Mouse (Mus musculus) heart, postnatal 25 days (tissue): ENCODE measurements around the gene Arf5. TPM values are rescaled to one million over a fixed set of nuclear protein-coding genes. Genes with fewer than 3 reads are reported as not detected.

Experiments
- DNase-seq: peaks from one replicate; pipeline ENCODE4 v3.0.0; 2022; ENCODE audit warnings: low spot score
- intact Hi-C: fragments of 180-260 bp; cut with DNase I; formaldehyde crosslinking; loops from one replicate; pipeline ENCODE4 v1.15.1; 2025
- total RNA-seq, 2 experiments: library from RNA; stranded (reverse); gene quantifications; 2 replicates each; pipeline ENCODE4 v1.2.3; 2021

Arf5 gene
- total RNA-seq: 100 to 1,000 TPM; 159 to 161 TPM

DNA sequence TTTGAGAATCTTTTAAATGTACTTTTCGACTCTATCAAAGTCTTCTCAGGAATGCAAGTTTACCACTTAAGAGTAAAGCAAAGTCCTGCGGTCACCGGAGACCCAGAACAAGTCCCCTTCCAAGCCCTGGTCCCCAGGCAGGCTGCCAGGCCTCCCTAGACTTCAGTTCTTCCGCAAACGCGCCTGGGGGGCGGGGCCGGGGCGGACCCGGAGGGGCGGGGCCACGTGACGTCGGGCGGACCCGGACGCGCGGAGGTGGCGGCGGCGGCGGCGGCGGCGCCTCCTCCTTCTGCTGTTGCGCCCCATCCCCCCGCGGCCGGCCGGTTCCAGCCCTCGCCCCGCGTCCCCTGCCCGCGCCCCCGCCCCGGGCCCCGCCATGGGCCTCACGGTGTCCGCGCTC, at the start of gene Arf5:
Gene Arf5 (plus strand): TSS at position 248 of the 400 bp plus-strand sequence.
- peak; percentile 89 for DNase-seq
- intact Hi-C loops: loop anchor here (5.0 kb wide), 3 partner anchors 39 to 161 kb away; partner anchors contain the start of gene Snd1

DNA sequence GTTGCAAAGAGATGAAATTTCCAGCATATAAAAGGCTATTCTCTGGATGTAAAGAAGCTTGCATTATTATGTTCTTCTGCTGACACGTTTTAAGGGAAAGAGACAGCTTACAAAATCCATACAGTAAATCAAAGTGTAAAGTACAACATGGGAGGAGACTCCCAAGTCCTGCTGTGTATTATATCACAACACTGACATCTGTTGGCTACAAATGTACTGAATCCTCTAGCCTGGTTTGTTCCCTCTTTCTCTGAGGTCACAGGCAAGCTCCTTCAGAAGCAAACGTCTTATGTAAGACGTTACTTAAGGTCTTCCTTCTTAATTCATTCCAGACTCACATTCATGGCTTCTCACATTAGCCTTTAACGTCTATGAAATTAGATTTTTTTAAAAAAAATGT, 41.4 kb upstream of the Arf5 start:
- intact Hi-C loops: no loop called here
- DNase-seq: no peak

- intact Hi-C loops: no loop called here
- no peak for DNase-seq
Measured at GRCm38 (mm10) chr6:28385169-28385568, 38.2 kb upstream of the Arf5 start.

- DNase-seq: no peak
- intact Hi-C loops: no loop called here
Measured at GRCm38 (mm10) chr6:28389038-28389437, 34.3 kb upstream of the Arf5 start.

GRCm38 (mm10) chr6:28396051-28396852, 27.1 kb upstream of the Arf5 start:
- intact Hi-C loops: no loop called here

GRCm38 (mm10) chr6:28396853-28397457, 26.4 kb upstream of the Arf5 start:
- no peak for DNase-seq

More at GRCm38 (mm10) chr6:28396051-28396852, 27.1 kb upstream of the Arf5 start:
- no peak for DNase-seq

DNA sequence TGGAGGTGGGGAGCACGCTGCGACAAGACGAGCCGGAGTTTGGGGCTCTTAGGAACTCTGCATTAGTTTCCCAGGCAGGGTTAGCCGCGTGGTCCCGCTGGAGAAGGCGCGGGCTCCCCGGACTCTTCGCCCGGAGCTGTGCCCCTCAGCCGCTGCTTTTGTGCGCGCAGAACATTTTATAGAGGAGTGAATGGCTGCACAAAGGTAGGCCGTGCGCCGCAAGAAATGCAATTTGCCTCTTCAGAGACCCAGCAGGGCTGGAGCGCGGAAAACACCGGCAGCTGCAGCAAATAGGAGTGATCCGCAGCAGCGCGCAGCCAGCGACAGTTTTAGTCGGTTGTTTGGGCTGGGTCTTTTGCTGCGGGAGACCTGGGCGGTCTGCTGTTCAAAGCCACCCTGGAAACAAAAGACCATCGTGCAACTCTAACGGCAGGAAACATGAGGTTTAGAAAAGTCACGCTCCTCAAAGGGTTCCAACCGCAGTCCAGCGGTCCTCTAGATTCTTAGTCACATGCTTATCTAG, 25.6 kb upstream of the Arf5 start, which contains the start of gene Zfp800:
Gene Zfp800 (minus strand): TSS at position 325 of the 523 bp plus-strand sequence.
- intact Hi-C loops: no loop called here

More at GRCm38 (mm10) chr6:28396853-28397457, 26.4 kb upstream of the Arf5 start:
- intact Hi-C loops: no loop called here

GRCm38 (mm10) chr6:28398726-28399125, 24.6 kb upstream of the Arf5 start:
- intact Hi-C loops: no loop called here
- DNase-seq: no peak

More for the DNA sequence above, 25.6 kb upstream of the Arf5 start, which contains the start of gene Zfp800:
- DNase-seq: no peak

GRCm38 (mm10) chr6:28399791-28400190, 23.6 kb upstream of the Arf5 start:
- no peak for DNase-seq
- intact Hi-C loops: no loop called here

- peak; percentile 37 for DNase-seq
Measured at GRCm38 (mm10) chr6:28410053-28410452, 13.3 kb upstream of the Arf5 start.

GRCm38 (mm10) chr6:28411236-28411635, 12.1 kb upstream of the Arf5 start:
- intact Hi-C loops: no loop called here
- DNase-seq: no peak

More at GRCm38 (mm10) chr6:28410053-28410452, 13.3 kb upstream of the Arf5 start:
- intact Hi-C loops: no loop called here

DNA sequence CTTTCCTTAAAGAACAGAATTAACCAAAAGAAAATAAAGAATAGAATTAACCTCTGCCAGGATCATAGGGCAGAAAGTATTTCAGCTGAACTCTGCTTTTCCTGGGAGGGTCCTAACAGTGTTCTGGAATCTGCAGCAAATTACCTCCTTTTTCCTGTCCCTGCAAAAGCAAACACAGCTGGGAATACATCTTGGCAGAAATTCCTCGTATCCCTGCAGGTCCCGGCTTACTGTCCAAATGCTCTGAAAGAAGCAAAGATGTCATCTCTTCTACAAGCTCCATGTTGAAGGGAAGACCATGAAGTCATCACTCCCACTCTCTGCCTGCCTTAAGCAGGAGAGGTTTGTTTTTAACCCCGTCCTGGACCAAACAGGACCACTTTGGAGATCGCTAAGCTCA, 6.4 kb upstream of the Arf5 start:
- intact Hi-C loops: no loop called here
- DNase-seq: no peak

- intact Hi-C loops: no loop called here
- peak; percentile 85 for DNase-seq
Measured at GRCm38 (mm10) chr6:28418449-28418848, 4.9 kb upstream of the Arf5 start.

DNA sequence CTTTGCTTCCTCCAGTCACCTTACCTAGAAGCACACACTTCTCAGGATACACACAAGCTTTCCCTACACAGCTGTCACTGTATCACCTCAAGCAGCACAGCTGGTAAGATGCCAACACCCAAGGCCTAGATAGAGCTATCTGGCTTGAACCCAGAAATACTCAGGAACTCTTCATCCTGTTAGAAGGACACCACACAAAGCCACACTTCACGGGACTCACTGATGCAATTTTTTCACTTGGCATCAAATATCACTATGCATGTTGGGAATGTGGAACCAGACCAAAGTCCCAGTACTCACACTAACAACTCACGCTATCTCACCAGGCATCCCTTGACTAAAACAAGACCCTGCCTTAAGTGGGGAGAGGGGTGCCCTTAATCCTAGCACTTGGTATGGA, 3.7 kb upstream of the Arf5 start:
- no peak for DNase-seq
- intact Hi-C loops: loop anchor here (5.0 kb wide), 3 partner anchors 43 to 157 kb away; partner anchors contain the start of gene Snd1

GRCm38 (mm10) chr6:28420361-28420760, 3.0 kb upstream of the Arf5 start:
- intact Hi-C loops: loop anchor here (5.0 kb wide), 3 partner anchors 42 to 158 kb away; partner anchors contain the start of gene Snd1
- DNase-seq: no peak

- no peak for DNase-seq
- intact Hi-C loops: loop anchor here (5.0 kb wide), 3 partner anchors 41 to 159 kb away; partner anchors contain the start of gene Snd1
Measured at GRCm38 (mm10) chr6:28420865-28421264, 2.5 kb upstream of the Arf5 start.

- peak; percentile 92 for DNase-seq
- intact Hi-C loops: loop anchor here (5.0 kb wide), 3 partner anchors 41 to 159 kb away; partner anchors contain the start of gene Snd1
Measured at GRCm38 (mm10) chr6:28421469-28422000, 1.8 kb upstream of the Arf5 start.

DNA sequence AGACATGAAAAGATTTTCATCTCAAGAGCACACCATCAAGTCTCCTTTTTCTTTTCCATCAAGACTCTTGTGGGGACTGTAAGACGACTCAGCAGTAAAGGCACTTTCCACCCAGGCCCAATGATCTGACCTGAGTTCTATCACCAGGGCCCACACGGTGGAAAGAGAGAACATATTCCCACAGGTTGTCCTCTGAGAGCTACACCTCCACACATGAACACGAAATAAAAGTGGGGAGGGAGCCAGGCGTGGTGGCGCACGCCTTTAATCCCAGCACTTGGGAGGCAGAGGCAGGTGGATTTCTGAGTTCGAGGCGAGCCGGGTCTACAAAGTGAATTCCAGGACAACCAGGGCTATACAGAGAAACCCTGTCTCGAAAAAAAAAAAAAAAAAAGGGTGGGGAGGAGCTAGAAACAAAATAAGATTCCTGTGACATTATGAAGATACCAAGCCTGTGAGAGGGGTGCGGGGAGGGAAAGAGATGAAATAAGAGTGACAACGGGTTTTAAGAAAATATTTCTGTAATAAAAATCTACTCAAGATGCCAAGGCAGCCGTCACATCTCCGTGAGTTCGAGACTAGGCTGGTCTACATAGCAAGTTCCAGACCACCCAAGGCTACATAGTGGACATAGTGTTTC, 589 bp upstream of the Arf5 start:
- no peak for DNase-seq
- intact Hi-C loops: loop anchor here (5.0 kb wide), 3 partner anchors 40 to 160 kb away; partner anchors contain the start of gene Snd1
